Mouse (Mus musculus) hindbrain, embryonic 12.5 days (tissue): ENCODE data around the gene Cyp4f13. TPM values are rescaled to one million over a fixed set of nuclear protein-coding genes. Genes with fewer than 3 reads are reported as not detected.

ENCODE experiments used
- ATAC-seq: fragments of 200-750 bp; cut with Nextera tagmentation; 2 replicates; pipeline ENCODE4 v1.8.0; 2017; ENCODE audit warnings: moderate TSS enrichment; ENCODE audit not compliant: low FRiP score
- H3K27ac ChIP-seq: fragments of 300-500 bp; sonication (generic); 2 replicates; pipeline ENCODE4 v1.5.1; 2016; ENCODE audit warnings: mild to moderate bottlenecking
- H3K27me3 ChIP-seq: fragments of 300-500 bp; sonication (generic); 2 replicates; pipeline ENCODE4 v1.6.1; 2016; ENCODE audit warnings: mild to moderate bottlenecking
- H3K36me3 ChIP-seq: fragments of 300-500 bp; sonication (generic); 2 replicates; pipeline ENCODE4 v1.6.1; 2016; ENCODE audit warnings: mild to moderate bottlenecking
- H3K4me1 ChIP-seq: fragments of 300-500 bp; sonication (generic); 2 replicates; pipeline ENCODE4 v1.6.1; 2016
- H3K4me2 ChIP-seq: fragments of 300-500 bp; sonication (generic); replicated peaks from 2 replicates; pipeline ENCODE4 v1.6.1; 2016; ENCODE audit warnings: mild to moderate bottlenecking
- H3K4me3 ChIP-seq: fragments of 300-500 bp; sonication (generic); 2 replicates; pipeline ENCODE4 v1.5.1; 2016; ENCODE audit warnings: mild to moderate bottlenecking
- H3K9ac ChIP-seq: fragments of 300-500 bp; sonication (generic); 2 replicates; pipeline ENCODE4 v1.6.1; 2016; ENCODE audit warnings: mild to moderate bottlenecking, moderate library complexity
- H3K9me3 ChIP-seq: fragments of 300-500 bp; sonication (generic); replicated peaks from 2 replicates; pipeline ENCODE4 v1.6.1; 2016; ENCODE audit warnings: mild to moderate bottlenecking
- WGBS: fragments of 180-500 bp; shearing (Covaris S2); methylation state at CpG from one replicate; pipeline ENCODE4 v1.1.7; 2016; 5-methylcytosine and 5-hydroxymethylcytosine counted together
- polyA plus RNA-seq: library from polyadenylated mRNA; unstranded; fragments of >200 nt; fragmentation: Nextera tagmentation; extraction: Ambion mirVana; gene quantifications from 2 replicates; pipeline ENCODE4 v1.2.1, GENCODE M21; 2016

Gene Cyp4f13
- polyA plus RNA-seq, 1 experiment from 2014 or later = 8.1 TPM

- Histone ChIP-seq H3K27ac (no peak overlapping the region), H3K4me2 (no peak overlapping the region), H3K27me3 (peaks cover 5% of the 10 kb centered on the region; the same call in 1 of the 2 replicates), H3K9me3 (no peaks in the 10 kb centered on the region), H3K36me3 (no peaks in the 10 kb centered on the region), H3K4me3 (no peak overlapping the region), H3K4me1 (peaks cover 4% of the 10 kb centered on the region; the same call in 1 of the 2 replicates), H3K9ac (no peak overlapping the region)
- 79% methylated on average over 1 of the region's 1 CpGs for WGBS
- ATAC-seq = no peak
Observed at GRCm38 (mm10) chr17:32901751-32902525, 45.3 kb downstream of the Cyp4f13 start.

GRCm38 (mm10) chr17:32895421-32895820, 51.8 kb downstream of the Cyp4f13 start:
- no peaks in the 10 kb centered on the region for H3K36me3 ChIP-seq
- H3K4me2 ChIP-seq = no peak overlapping the region
- H3K27me3 ChIP-seq = no peaks in the 10 kb centered on the region
- no peak overlapping the region for H3K4me3 ChIP-seq
- no peaks in the 10 kb centered on the region for H3K9me3 ChIP-seq
- H3K9ac ChIP-seq = no peak overlapping the region
- no peak overlapping the region for H3K27ac ChIP-seq
- H3K4me1 ChIP-seq = peaks cover 5% of the 10 kb centered on the region
- no peak for ATAC-seq
- 92% methylated on average over 4 of the region's 4 CpGs for WGBS

- WGBS = 72% methylated on average over 3 of the region's 3 CpGs
Observed at GRCm38 (mm10) chr17:32893901-32894300, 53.3 kb downstream of the Cyp4f13 start.

GRCm38 (mm10) chr17:32891239-32892180, 55.7 kb downstream of the Cyp4f13 start, which contains the start of gene Zfp870:
Gene Zfp870 (minus strand): TSS chr17:32891642.
- peak within 1 kb of the TSS; percentile 68 for H3K4me3 ChIP-seq
- WGBS = 14% methylated on average over 32 of the region's 33 CpGs
- peak within 1 kb of the TSS; percentile 82 for H3K4me2 ChIP-seq
- peak; percentile 98 for ATAC-seq
- 0 out of 2 replicates have a peak, but pooled peaks cover 2% of the 10 kb centered on the region for H3K36me3 ChIP-seq
- H3K9ac ChIP-seq = peak within 1 kb of the TSS; percentile 83
- no peaks in the 10 kb centered on the region for H3K27me3 ChIP-seq
- H3K27ac ChIP-seq = peak within 1 kb of the TSS; percentile 83
- H3K4me1 ChIP-seq = peaks cover 14% of the 10 kb centered on the region
- H3K9me3 ChIP-seq = no peaks in the 10 kb centered on the region

More at GRCm38 (mm10) chr17:32893901-32894300, 53.3 kb downstream of the Cyp4f13 start:
- no peak for ATAC-seq
- no peaks in the 10 kb centered on the region for H3K36me3 ChIP-seq
- H3K27me3 ChIP-seq = no peaks in the 10 kb centered on the region
- H3K4me2 ChIP-seq = no peak overlapping the region
- H3K27ac ChIP-seq = no peak overlapping the region
- H3K9me3 ChIP-seq = no peaks in the 10 kb centered on the region
- H3K4me1 ChIP-seq = peaks cover 14% of the 10 kb centered on the region
- H3K4me3 ChIP-seq = no peak overlapping the region
- H3K9ac ChIP-seq = no peak overlapping the region

- 5% methylated on average over 10 of the region's 11 CpGs for WGBS
- Histone ChIP-seq H3K4me1 (peaks cover 14% of the 10 kb centered on the region), H3K27ac (peak overlapping the region; percentile 83), H3K4me2 (peak overlapping the region; percentile 82), H3K9ac (peak overlapping the region; percentile 83), H3K27me3 (no peaks in the 10 kb centered on the region), H3K4me3 (peak overlapping the region; percentile 68), H3K36me3 (0 out of 2 replicates have a peak, but pooled peaks cover 4% of the 10 kb centered on the region), H3K9me3 (no peaks in the 10 kb centered on the region)
- peak; percentile 56; the same call in 1 of the 2 replicates for ATAC-seq
Observed at GRCm38 (mm10) chr17:32890852-32891238, 56.4 kb downstream of the Cyp4f13 start.

GRCm38 (mm10) chr17:32889611-32890010, 57.6 kb downstream of the Cyp4f13 start:
- Histone ChIP-seq H3K4me2 (no peak overlapping the region), H3K36me3 (peaks cover 11% of the 10 kb centered on the region), H3K9ac (no peak overlapping the region), H3K27me3 (no peaks in the 10 kb centered on the region), H3K4me3 (no peak overlapping the region), H3K4me1 (peaks cover 14% of the 10 kb centered on the region), H3K9me3 (no peaks in the 10 kb centered on the region), H3K27ac (no peak overlapping the region)
- ATAC-seq = no peak
- WGBS = 92% methylated on average over 6 of the region's 6 CpGs

- ATAC-seq = no peak
- 0 out of 2 replicates have a peak, but pooled peaks cover 4% of the 10 kb centered on the region for H3K27me3 ChIP-seq
- no peak overlapping the region for H3K4me3 ChIP-seq
- no peaks in the 10 kb centered on the region for H3K4me1 ChIP-seq
- H3K27ac ChIP-seq = no peak overlapping the region
- H3K4me2 ChIP-seq = no peak overlapping the region
- 93% methylated on average over 14 of the region's 14 CpGs for WGBS
- H3K9ac ChIP-seq = no peak overlapping the region
- no peaks in the 10 kb centered on the region for H3K9me3 ChIP-seq
- peaks cover 39% of the 10 kb centered on the region for H3K36me3 ChIP-seq
Observed at GRCm38 (mm10) chr17:32880320-32881218, 66.6 kb downstream of the Cyp4f13 start.

GRCm38 (mm10) chr17:32878773-32879172, 68.4 kb downstream of the Cyp4f13 start:
- no peak overlapping the region for H3K4me2 ChIP-seq
- H3K27me3 ChIP-seq = 0 out of 2 replicates have a peak, but pooled peaks cover 4% of the 10 kb centered on the region
- no peak overlapping the region for H3K27ac ChIP-seq
- no peaks in the 10 kb centered on the region for H3K4me1 ChIP-seq
- no peak overlapping the region for H3K4me3 ChIP-seq
- no peak for ATAC-seq
- H3K9ac ChIP-seq = no peak overlapping the region
- whole genome bisulfite sequencing = 94% methylated on average over 11 of the region's 11 CpGs
- peaks cover 24% of the 10 kb centered on the region for H3K36me3 ChIP-seq
- H3K9me3 ChIP-seq = no peaks in the 10 kb centered on the region

- H3K4me2 ChIP-seq = no peak overlapping the region; the same call in 1 of the 2 replicates
- H3K9me3 ChIP-seq = no peaks in the 10 kb centered on the region
- no peaks in the 10 kb centered on the region for H3K4me1 ChIP-seq
- H3K27ac ChIP-seq = no peak overlapping the region
- 0 out of 2 replicates have a peak, but pooled peaks cover 4% of the 10 kb centered on the region for H3K27me3 ChIP-seq
- no peak for ATAC-seq
- no peak overlapping the region for H3K9ac ChIP-seq
- H3K36me3 ChIP-seq = peaks cover 13% of the 10 kb centered on the region
- no peak overlapping the region for H3K4me3 ChIP-seq
- 14% methylated on average over 22 of the region's 22 CpGs for WGBS
Observed at GRCm38 (mm10) chr17:32877471-32878171, 69.6 kb downstream of the Cyp4f13 start.
